ENCODE assay signal across 11 mouse cellular contexts in genomic region chr1:86053198-86053921, GRCm38 (mm10). TPM values are rescaled to one million over a fixed set of nuclear protein-coding genes. Genes with fewer than 3 reads are reported as not detected.
DNase-seq lines count a peak whose midpoint lies in the region; ATAC-seq lines count a peak whose summit lies in the region.
"Had no signal": no experiment of that assay in that cellular context is flagged by ENCODE, and none has a peak within 500 bp of the region (broad histone marks: within the 10 kb centered on the region; RNA-seq: fewer than 3 reads in every experiment).

No protein-coding gene starts in this region.

- ATAC-seq in heart, embryonic 12.5 days (ENCODE audit: insufficient number of reproducible peaks, low FRiP score), result no peak
- ATAC-seq in forebrain, embryonic 14.5 days, result peak; percentile 87
- peak; percentile 93 for ATAC-seq in hindbrain, embryonic 16.5 days
- peak; percentile 76 for ATAC-seq in midbrain, embryonic 16.5 days
- no peak for ATAC-seq in megakaryocyte progenitor cell, adult 5-6 weeks (replicated peaks; ENCODE audit: poor library complexity)

- H3K27me3 ChIP-seq in heart, embryonic 12.5 days (replicated peaks), result 0 out of 2 replicates have a peak, but pooled peaks cover 14% of the 10 kb centered on the region
- H3K27me3 ChIP-seq in forebrain, embryonic 14.5 days (replicated peaks; ENCODE audit: control insufficient read depth, insufficient read depth, low read length), result 0 out of 2 replicates have a peak, but pooled peaks cover 2% of the 10 kb centered on the region
- peaks cover 6% of the 10 kb centered on the region for H3K27me3 ChIP-seq in hindbrain, embryonic 16.5 days (replicated peaks; ENCODE audit: control insufficient read depth, insufficient read depth, low read length)
- H3K27me3 ChIP-seq in midbrain, embryonic 16.5 days (ENCODE audit: control insufficient read depth, insufficient read depth, low read depth, low read length), result peaks cover 7% of the 10 kb centered on the region

- no peak overlapping the region for H3K4me3 ChIP-seq in heart, embryonic 12.5 days
- H3K4me3 ChIP-seq in forebrain, embryonic 14.5 days (ENCODE audit: low read depth, low read length), result no peak overlapping the region
- H3K4me3 ChIP-seq in hindbrain, embryonic 16.5 days (ENCODE audit: low read length), result no peak overlapping the region
- no peak overlapping the region for H3K4me3 ChIP-seq in midbrain, embryonic 16.5 days (ENCODE audit: low read depth, low read length)
- H3K4me3 ChIP-seq: limb, embryonic 12.5 days had no signal

- WGBS in heart, embryonic 12.5 days, result 70% methylated on average over 12 of the region's 12 CpGs
- 45% methylated on average over 12 of the region's 12 CpGs for WGBS in forebrain, embryonic 14.5 days
- 57% methylated on average over 12 of the region's 12 CpGs for WGBS in hindbrain, embryonic 16.5 days
- WGBS in midbrain, embryonic 16.5 days, result 74% methylated on average over 12 of the region's 12 CpGs

- no peak overlapping the region for H3K27ac ChIP-seq in heart, embryonic 12.5 days (ENCODE audit: poor library complexity, severe bottlenecking)
- peak overlapping the region; percentile 48; the same call in 1 of the 2 replicates for H3K27ac ChIP-seq in forebrain, embryonic 14.5 days (ENCODE audit: low read depth, low read length)
- H3K27ac ChIP-seq in hindbrain, embryonic 16.5 days (ENCODE audit: low read depth, low read length), result peak overlapping the region; percentile 71
- H3K27ac ChIP-seq in midbrain, embryonic 16.5 days (ENCODE audit: low read length), result peak overlapping the region; percentile 71
- H3K27ac ChIP-seq: limb, embryonic 12.5 days had no signal

- no peak overlapping the region for H3K9ac ChIP-seq in heart, embryonic 12.5 days
- H3K9ac ChIP-seq in forebrain, embryonic 14.5 days (ENCODE audit: low read length), result no peak overlapping the region
- H3K9ac ChIP-seq in hindbrain, embryonic 16.5 days (ENCODE audit: low read depth, low read length), result no peak overlapping the region
- H3K9ac ChIP-seq in midbrain, embryonic 16.5 days (ENCODE audit: low read depth, low read length), result no peak overlapping the region
- H3K9ac ChIP-seq: limb, embryonic 12.5 days had no signal

- DNase-seq in heart, adult 18-20 months, result peak; percentile 80 to 84
- DNase-seq in NIH3T3 (ENCODE audit: low read depth), result peak; percentile 30
- DNase-seq in forebrain, embryonic 14.5 days (ENCODE audit: low spot score), result peak; percentile 89
- DNase-seq in urinary bladder, postnatal 4 days (ENCODE audit: low spot score in 2 of 2), result no peak

- H3K36me3 ChIP-seq in heart, embryonic 12.5 days, result no peaks in the 10 kb centered on the region
- no peaks in the 10 kb centered on the region for H3K36me3 ChIP-seq in forebrain, embryonic 14.5 days (ENCODE audit: control insufficient read depth, insufficient read depth, low read length)
- no peaks in the 10 kb centered on the region for H3K36me3 ChIP-seq in hindbrain, embryonic 16.5 days (ENCODE audit: control insufficient read depth, insufficient read depth, low read length)
- no peaks in the 10 kb centered on the region for H3K36me3 ChIP-seq in midbrain, embryonic 16.5 days (ENCODE audit: control insufficient read depth, insufficient read depth, low read length)
- H3K36me3 ChIP-seq: limb, embryonic 12.5 days had no signal

- H3K9me3 ChIP-seq in heart, embryonic 12.5 days (replicated peaks), result no peaks in the 10 kb centered on the region
- no peaks in the 10 kb centered on the region for H3K9me3 ChIP-seq in forebrain, embryonic 14.5 days (replicated peaks; ENCODE audit: control insufficient read depth, low read length)
- no peaks in the 10 kb centered on the region for H3K9me3 ChIP-seq in hindbrain, embryonic 16.5 days (ENCODE audit: control insufficient read depth, low read length)
- no peaks in the 10 kb centered on the region for H3K9me3 ChIP-seq in midbrain, embryonic 16.5 days (replicated peaks; ENCODE audit: control insufficient read depth, low read length, poor library complexity, severe bottlenecking)
- H3K9me3 ChIP-seq: limb, embryonic 12.5 days had no signal

- no peak overlapping the region for H3K4me2 ChIP-seq in heart, embryonic 12.5 days
- H3K4me2 ChIP-seq in forebrain, embryonic 14.5 days (ENCODE audit: low read length), result no peak overlapping the region
- H3K4me2 ChIP-seq in hindbrain, embryonic 16.5 days (ENCODE audit: low read length), result no peak overlapping the region
- no peak overlapping the region for H3K4me2 ChIP-seq in midbrain, embryonic 16.5 days (ENCODE audit: low read length)
- H3K4me2 ChIP-seq: limb, embryonic 12.5 days had no signal

- H3K4me1 ChIP-seq in heart, embryonic 12.5 days (replicated peaks), result peaks cover 4% of the 10 kb centered on the region; the same call in 1 of the 2 replicates
- H3K4me1 ChIP-seq in forebrain, embryonic 14.5 days (ENCODE audit: control insufficient read depth, insufficient read depth, low read length), result peaks cover 3% of the 10 kb centered on the region; the same call in 1 of the 2 replicates
- H3K4me1 ChIP-seq in hindbrain, embryonic 16.5 days (ENCODE audit: control insufficient read depth, insufficient read depth, low read depth, low read length), result peaks cover 2% of the 10 kb centered on the region; the same call in 1 of the 2 replicates
- H3K4me1 ChIP-seq in midbrain, embryonic 16.5 days (ENCODE audit: control insufficient read depth, insufficient read depth, low read length), result no peaks in the 10 kb centered on the region

RNA-seq across cellular contexts. Expression of gene 2810459M11Rik, which starts 7.7 kb away (rescaled TPM):
- not detected for total RNA-seq in heart, adult 18-20 months (2021)
- polyA plus RNA-seq in heart, embryonic 12.5 days (2016; fragmentation: Nextera tagmentation; extraction: Ambion mirVana), result 0.71 and 0.79 TPM in 2 replicates
- polyA plus RNA-seq in forebrain, embryonic 14.5 days (2014; fragmentation: Nextera tagmentation; extraction: Ambion mirVana), result 8.8 and 9.5 TPM in 2 replicates
- 11.6 and 12.4 TPM in 2 replicates for polyA plus RNA-seq in hindbrain, embryonic 16.5 days (2015; fragmentation: Nextera tagmentation; extraction: Ambion mirVana)
- 6.8 and 10.1 TPM in 2 replicates for polyA plus RNA-seq in midbrain, embryonic 16.5 days (2015; fragmentation: Nextera tagmentation; extraction: Ambion mirVana)
- not detected in 2 replicates for total RNA-seq in megakaryocyte progenitor cell, adult 5-6 weeks (2015)
- total RNA-seq in megakaryocyte progenitor cell, adult 5-6 weeks (2017), result not detected in 2 replicates
- total RNA-seq: CH12.LX had no signal

RNA-seq across cellular contexts. Expression of gene Psmd1, which starts 10.8 kb away (rescaled TPM):
- 100 to 1,000 TPM; 102 to 109 TPM for total RNA-seq in heart, adult 18-20 months (2021)
- polyA plus RNA-seq in heart, embryonic 12.5 days (2016; fragmentation: Nextera tagmentation; extraction: Ambion mirVana), result 154 and 159 TPM in 2 replicates
- polyA plus RNA-seq in forebrain, embryonic 14.5 days (2014; fragmentation: Nextera tagmentation; extraction: Ambion mirVana), result 186 and 198 TPM in 2 replicates
- 193 and 196 TPM in 2 replicates for polyA plus RNA-seq in hindbrain, embryonic 16.5 days (2015; fragmentation: Nextera tagmentation; extraction: Ambion mirVana)
- polyA plus RNA-seq in midbrain, embryonic 16.5 days (2015; fragmentation: Nextera tagmentation; extraction: Ambion mirVana), result 198 TPM in 2 replicates
- total RNA-seq in megakaryocyte progenitor cell, adult 5-6 weeks (2015), result 94.8 and 129 TPM in 2 replicates
- total RNA-seq in megakaryocyte progenitor cell, adult 5-6 weeks (2017), result 156 and 166 TPM in 2 replicates

RNA-seq across cellular contexts. Expression of gene Spata3, which starts 36.7 kb away (rescaled TPM):
- total RNA-seq in heart, adult 18-20 months (2021), result not detected
- not detected in 2 replicates for polyA plus RNA-seq in heart, embryonic 12.5 days (2016; fragmentation: Nextera tagmentation; extraction: Ambion mirVana)
- polyA plus RNA-seq in forebrain, embryonic 14.5 days (2014; fragmentation: Nextera tagmentation; extraction: Ambion mirVana), result 0.45 TPM in 1 of 2 replicates, not detected in the other
- 0.56 and 0.89 TPM in 2 replicates for polyA plus RNA-seq in hindbrain, embryonic 16.5 days (2015; fragmentation: Nextera tagmentation; extraction: Ambion mirVana)
- 0.55 and 0.67 TPM in 2 replicates for polyA plus RNA-seq in midbrain, embryonic 16.5 days (2015; fragmentation: Nextera tagmentation; extraction: Ambion mirVana)
- total RNA-seq in megakaryocyte progenitor cell, adult 5-6 weeks (2015), result not detected in 2 replicates
- total RNA-seq in megakaryocyte progenitor cell, adult 5-6 weeks (2017), result not detected in 2 replicates
- total RNA-seq: CH12.LX; common myeloid progenitor, adult 5-6 weeks had no signal
- polyA plus RNA-seq: limb, embryonic 12.5 days had no signal

RNA-seq across cellular contexts. Expression of gene Htr2b, which starts 58.4 kb away (rescaled TPM):
- total RNA-seq in heart, adult 18-20 months (2021), result under 1 TPM; 0.32 to 0.49 TPM
- 0.22 and 0.37 TPM in 2 replicates for polyA plus RNA-seq in heart, embryonic 12.5 days (2016; fragmentation: Nextera tagmentation; extraction: Ambion mirVana)
- 0.20 and 0.41 TPM in 2 replicates for polyA plus RNA-seq in forebrain, embryonic 14.5 days (2014; fragmentation: Nextera tagmentation; extraction: Ambion mirVana)
- 0.14 and 0.50 TPM in 2 replicates for polyA plus RNA-seq in hindbrain, embryonic 16.5 days (2015; fragmentation: Nextera tagmentation; extraction: Ambion mirVana)
- 0.13 and 0.29 TPM in 2 replicates for polyA plus RNA-seq in midbrain, embryonic 16.5 days (2015; fragmentation: Nextera tagmentation; extraction: Ambion mirVana)
- total RNA-seq in megakaryocyte progenitor cell, adult 5-6 weeks (2015), result not detected in 2 replicates
- not detected in 2 replicates for total RNA-seq in megakaryocyte progenitor cell, adult 5-6 weeks (2017)
- total RNA-seq: CH12.LX had no signal

Comparison
In these comparisons a context has a peak if more than half of its experiments do, and no peak if none do; other contexts are left out.
1. DNase-seq: peak in heart, adult 18-20 months (2 of 2), NIH3T3 (single experiment) and forebrain, embryonic 14.5 days (single experiment); none in urinary bladder, postnatal 4 days (0 of 2).
2. ATAC-seq: peak in forebrain, embryonic 14.5 days (single experiment), hindbrain, embryonic 16.5 days (single experiment) and midbrain, embryonic 16.5 days (single experiment); none in heart, embryonic 12.5 days (single experiment) and megakaryocyte progenitor cell, adult 5-6 weeks (single experiment).